Mouse (Mus musculus) liver (tissue): ENCODE measurements at regions not wholly inside any gene's neighbourhood (a gene's known extent, or its start where the extent isn't known, plus 50 kb on each side); places are given as distances from the start of the nearest gene placed in this dataset.
"Not testable (repeated sequence)": the region's sequence is repeated elsewhere in the genome, so short reads cannot be mapped to it uniquely, and the experiment has no call there.

Source experiments
- DNase-seq: peaks from one replicate; pipeline ENCODE4 v3.0.0-alpha.2; 2020; ENCODE audit warnings: mixed read lengths

- DNase-seq: not testable (repeated sequence)
Observed at GRCm38 (mm10) chr12:92883091-92883490, 1034.1 kb upstream of the Sel1l start.

- DNase-seq: not testable (repeated sequence)
Observed at GRCm38 (mm10) chr12:92882540-92882939, 1033.6 kb upstream of the Sel1l start.

- no peak for DNase-seq
Observed at GRCm38 (mm10) chr12:92873602-92874001, 1024.6 kb upstream of the Sel1l start.

- DNase-seq: no peak
Observed at GRCm38 (mm10) chr12:92869336-92869735, 1020.4 kb upstream of the Sel1l start.

GRCm38 (mm10) chr12:92823090-92823786 lies 974.3 kb upstream of the Sel1l start:
- DNase-seq: no peak

- DNase-seq: no peak
Observed at GRCm38 (mm10) chr12:92818610-92819009, 969.7 kb upstream of the Sel1l start.

- no peak for DNase-seq
Observed at GRCm38 (mm10) chr12:92801121-92801520, 952.2 kb upstream of the Sel1l start.

- DNase-seq: no peak
Observed at GRCm38 (mm10) chr12:92783362-92783761, 934.4 kb upstream of the Sel1l start.

GRCm38 (mm10) chr12:92779695-92780292 lies 930.8 kb upstream of the Sel1l start:
- DNase-seq: no peak

GRCm38 (mm10) chr12:92775668-92776067 lies 926.7 kb upstream of the Sel1l start:
- no peak for DNase-seq

GRCm38 (mm10) chr12:92748576-92748975 lies 899.6 kb upstream of the Sel1l start:
- DNase-seq: no peak

- DNase-seq: no peak
Observed at GRCm38 (mm10) chr12:92740818-92741217, 891.9 kb upstream of the Sel1l start.

- no peak for DNase-seq
Observed at GRCm38 (mm10) chr12:92739196-92739595, 890.2 kb upstream of the Sel1l start.

GRCm38 (mm10) chr12:92737623-92738370 lies 888.8 kb upstream of the Sel1l start:
- no peak for DNase-seq

GRCm38 (mm10) chr12:92723022-92723421 lies 874.1 kb upstream of the Sel1l start:
- DNase-seq: no peak

- no peak for DNase-seq
Observed at GRCm38 (mm10) chr12:92713415-92713814, 864.5 kb upstream of the Sel1l start.

GRCm38 (mm10) chr12:92708466-92708865 lies 859.5 kb upstream of the Sel1l start:
- DNase-seq: no peak

- DNase-seq: no peak
Observed at GRCm38 (mm10) chr12:92703731-92704130, 854.8 kb upstream of the Sel1l start.

GRCm38 (mm10) chr12:92692956-92693355 lies 844.0 kb upstream of the Sel1l start:
- DNase-seq: no peak

GRCm38 (mm10) chr12:92672396-92672795 lies 823.4 kb upstream of the Sel1l start:
- no peak for DNase-seq

- DNase-seq: no peak
Observed at GRCm38 (mm10) chr12:92646634-92647033, 797.7 kb upstream of the Sel1l start.

- DNase-seq: no peak
Observed at GRCm38 (mm10) chr12:92645006-92645624, 796.2 kb upstream of the Sel1l start.

GRCm38 (mm10) chr12:92619120-92619519 lies 770.2 kb upstream of the Sel1l start:
- DNase-seq: no peak
